Mouse (Mus musculus) megakaryocyte progenitor cell, adult 5-6 weeks (primary cell): ENCODE data around the gene Fam120a. TPM values are rescaled to one million over a fixed set of nuclear protein-coding genes. Genes with fewer than 3 reads are reported as not detected.

ENCODE experiments used
- ATAC-seq: replicated peaks from 2 replicates; pipeline ENCODE4 v1.8.0; 2016; ENCODE audit warnings: mild to moderate bottlenecking, moderate TSS enrichment, inconsistent platforms; ENCODE audit not compliant: poor library complexity
- total RNA-seq, 2 experiments: library from RNA; stranded (forward) in 1 of 2; stranded (reverse) in 1 of 2; fragments of 157-497, 149-512 nt in 1 of 2; fragments of 200-1000 nt in 1 of 2; gene quantifications; 2 replicates each; pipeline versions ENCODE4 v1.2.3 to v1.2.4; 2015 to 2017

The Fam120a gene
- total RNA-seq, 2 experiments from 2014 or later: 118 to 211 TPM

DNA sequence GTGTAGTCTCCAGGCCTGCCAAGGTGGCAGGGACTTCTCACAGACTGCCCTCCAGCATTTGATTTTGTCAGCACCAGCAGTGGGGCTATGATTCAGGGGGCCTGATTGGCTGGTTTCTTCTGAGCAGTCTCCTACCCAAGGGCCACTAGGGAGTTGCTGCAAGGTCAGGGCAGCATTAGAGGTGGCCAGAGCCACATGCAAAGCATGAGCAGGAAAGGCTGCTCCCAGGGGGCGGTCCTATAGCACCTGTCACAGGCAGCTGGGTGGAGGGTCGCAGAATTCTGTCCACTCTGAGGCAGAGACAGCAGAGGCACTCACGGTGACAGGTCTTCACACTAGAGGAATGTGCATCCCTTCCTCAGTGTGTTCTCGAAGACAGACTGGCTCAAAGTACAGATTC lies 109.0 kb downstream of the Fam120a start:
- ATAC-seq: no peak

GRCm38 (mm10) chr13:48858054-48858453 lies 109.8 kb downstream of the Fam120a start:
- no peak for ATAC-seq

DNA sequence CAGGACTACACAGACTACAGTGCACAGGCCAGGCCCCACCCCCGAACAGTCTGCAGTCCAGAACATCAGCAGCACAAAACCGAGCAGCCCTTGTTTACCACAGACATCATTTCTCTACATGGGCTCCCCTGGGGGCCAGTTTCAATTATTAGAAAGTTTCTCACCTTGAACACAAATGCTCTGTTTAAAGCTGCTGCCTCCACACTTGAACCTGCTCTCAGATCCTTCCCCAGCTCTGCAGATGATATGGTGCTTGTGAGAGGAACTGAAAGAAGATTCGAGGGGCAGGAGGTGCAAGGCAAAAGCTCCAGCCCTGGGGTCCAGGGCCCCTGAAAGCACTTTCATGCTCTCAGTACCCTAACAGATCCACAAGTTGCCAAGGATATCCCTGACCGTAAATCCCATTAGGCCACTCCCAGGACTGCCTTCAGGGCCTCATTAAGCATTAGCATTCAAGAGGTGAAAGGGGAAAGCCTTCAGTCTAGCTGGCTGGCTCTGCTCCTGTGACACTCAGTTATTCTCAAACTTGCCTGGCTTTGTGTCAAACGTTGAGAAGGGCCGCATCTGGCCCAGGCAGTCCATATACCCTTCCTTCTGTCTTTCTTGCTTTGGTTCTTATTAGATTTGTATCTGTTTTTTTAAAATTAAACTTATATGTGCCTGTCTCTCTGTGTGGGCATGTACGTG lies 110.4 kb downstream of the Fam120a start:
- no peak for ATAC-seq

DNA sequence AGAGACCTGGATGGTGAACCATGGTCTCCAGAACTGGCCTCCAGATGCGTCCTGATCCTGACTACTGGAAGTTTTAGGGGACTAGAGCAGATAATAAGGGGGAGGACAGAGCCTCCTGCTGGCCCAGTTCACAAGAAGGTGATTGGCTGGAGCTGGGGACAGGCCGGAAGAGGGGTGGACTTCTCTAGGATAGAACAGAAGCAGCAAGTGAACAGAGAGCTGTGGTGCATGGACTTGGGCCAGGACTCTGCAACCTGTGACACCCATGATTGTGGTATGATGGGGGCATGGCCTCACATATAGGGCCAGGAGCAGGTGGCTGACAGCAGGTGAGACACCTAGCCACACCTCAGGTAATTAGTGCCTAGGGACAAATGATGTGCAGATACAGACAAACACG lies 113.9 kb downstream of the Fam120a start:
- ATAC-seq: 0 out of 2 replicates have a peak, but pooled peaks have one; percentile 12

GRCm38 (mm10) chr13:48853475-48853874 lies 114.3 kb downstream of the Fam120a start:
- peak; percentile 71 for ATAC-seq

DNA sequence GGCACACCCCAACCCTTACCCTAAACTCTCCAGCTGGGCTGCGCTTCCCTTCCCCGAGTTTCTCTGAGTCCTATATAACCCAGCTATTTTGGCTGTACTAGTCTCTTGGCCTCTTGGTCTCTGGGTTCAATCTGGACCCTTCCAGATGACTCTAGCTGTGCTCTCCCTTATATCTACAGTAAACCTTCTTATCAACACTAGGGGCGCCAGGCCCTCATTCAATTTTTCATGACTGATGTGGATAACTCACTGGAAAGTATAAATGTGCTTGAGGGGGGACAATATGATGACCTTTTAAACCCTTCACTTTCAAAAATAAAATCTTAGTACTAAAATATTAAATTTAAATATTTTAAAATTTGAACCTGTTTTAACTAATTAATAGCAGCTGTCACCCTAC lies 115.0 kb downstream of the Fam120a start:
- ATAC-seq: peak; percentile 60

- no peak for ATAC-seq
These were observed 116.1 kb downstream of the Fam120a start for GRCm38 (mm10) chr13:48851719-48852118.

- ATAC-seq: no peak
These were observed 117.0 kb downstream of the Fam120a start for GRCm38 (mm10) chr13:48850771-48851170.

DNA sequence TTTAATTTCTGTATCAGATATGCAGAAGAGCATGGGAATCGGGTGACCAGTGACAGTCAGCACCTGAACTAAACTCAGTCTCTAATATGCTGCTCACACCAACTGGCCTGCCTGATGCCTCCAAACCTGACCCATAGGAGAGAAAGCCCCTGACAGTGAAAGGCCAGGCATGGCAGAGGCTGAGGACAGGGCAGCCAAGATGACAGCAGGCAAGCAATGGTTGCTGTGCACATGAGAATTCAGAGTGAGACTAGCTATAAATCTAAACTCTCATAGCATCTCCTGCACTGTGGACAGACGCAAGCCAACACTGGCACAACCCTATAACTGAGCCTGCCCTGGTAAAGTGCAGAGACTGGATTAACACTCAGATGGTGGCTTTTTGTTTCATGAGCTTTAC lies 117.5 kb downstream of the Fam120a start:
- no peak for ATAC-seq

DNA sequence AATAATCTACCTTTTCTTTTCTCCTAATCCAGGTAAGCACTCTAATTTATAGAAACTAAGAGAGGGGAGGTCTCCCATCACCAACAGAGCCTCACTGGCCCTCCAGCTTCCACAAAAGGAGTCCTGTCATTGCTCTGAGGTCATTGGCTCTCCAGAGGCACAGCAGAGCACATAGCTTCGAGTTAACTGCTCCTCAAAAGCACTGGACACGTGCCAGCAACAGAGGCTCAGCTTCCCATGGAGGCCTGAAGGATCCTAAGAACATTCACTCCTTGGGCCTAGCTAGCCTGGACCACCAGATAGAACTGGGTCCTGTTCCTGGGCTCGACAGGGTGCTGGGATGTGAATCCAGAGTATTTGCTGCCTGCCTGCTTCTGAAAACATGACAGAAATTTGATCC lies 118.7 kb downstream of the Fam120a start:
- ATAC-seq: no peak

GRCm38 (mm10) chr13:48845308-48845707 lies 122.5 kb downstream of the Fam120a start:
- peak; percentile 77 for ATAC-seq

DNA sequence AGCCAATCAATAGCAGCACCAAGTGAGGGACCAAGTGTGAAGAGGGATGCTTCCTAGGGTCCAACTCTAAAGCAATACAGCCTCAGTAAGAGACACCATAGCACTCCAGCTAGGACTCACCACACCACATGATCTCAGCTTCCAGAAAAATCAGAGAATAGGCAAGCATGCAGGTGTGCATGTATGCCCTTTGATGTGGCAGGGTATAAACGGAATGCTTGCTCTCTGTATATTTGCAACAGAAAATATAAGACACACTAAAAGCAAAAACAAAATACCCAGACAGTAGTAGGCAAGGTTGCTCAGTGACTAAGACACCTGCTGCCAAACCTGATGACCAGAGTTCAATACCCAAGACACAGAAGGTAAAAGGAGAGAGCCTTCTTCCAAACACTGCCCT lies 124.3 kb downstream of the Fam120a start:
- no peak for ATAC-seq

DNA sequence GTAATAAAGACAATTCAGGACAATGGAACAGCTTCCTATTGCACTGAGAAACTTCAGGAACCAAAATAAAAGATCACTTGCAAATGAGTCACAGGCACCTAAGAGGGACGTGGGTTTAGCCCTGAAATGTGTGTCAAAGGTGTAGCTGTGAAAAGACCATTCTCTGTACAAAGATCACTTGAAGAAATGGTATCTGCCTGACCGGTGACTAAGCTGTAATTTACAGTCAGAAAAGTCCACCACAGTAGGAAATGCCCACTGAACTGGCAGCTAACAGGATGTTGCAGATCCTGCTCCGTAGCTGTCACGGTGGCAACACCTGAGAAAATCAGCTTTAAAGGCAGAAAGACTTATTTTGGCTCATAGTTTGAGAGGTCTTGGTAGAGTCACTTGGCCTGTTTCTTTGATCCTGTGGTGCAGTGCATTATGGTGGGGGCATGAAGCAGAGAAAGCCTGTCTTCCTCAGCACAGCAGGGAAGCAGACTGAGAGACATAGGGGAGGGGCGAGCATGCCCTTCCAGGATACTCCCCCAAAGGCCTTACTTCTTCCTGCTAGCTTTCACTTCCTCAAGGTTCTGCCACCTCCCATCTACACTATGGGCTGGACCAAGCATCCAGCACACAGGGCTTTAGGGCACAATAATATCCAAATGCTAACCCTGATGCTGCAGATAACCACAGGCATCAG lies 125.8 kb downstream of the Fam120a start:
- ATAC-seq: peak; percentile 89

- ATAC-seq: peak; percentile 36; the same call in 1 of the 2 replicates
These were observed 129.5 kb downstream of the Fam120a start for GRCm38 (mm10) chr13:48838284-48838683.

- no peak for ATAC-seq
These were observed 130.3 kb downstream of the Fam120a start for GRCm38 (mm10) chr13:48837537-48837936.

- no peak for ATAC-seq
These were observed 137.1 kb downstream of the Fam120a start for GRCm38 (mm10) chr13:48830528-48831250.

DNA sequence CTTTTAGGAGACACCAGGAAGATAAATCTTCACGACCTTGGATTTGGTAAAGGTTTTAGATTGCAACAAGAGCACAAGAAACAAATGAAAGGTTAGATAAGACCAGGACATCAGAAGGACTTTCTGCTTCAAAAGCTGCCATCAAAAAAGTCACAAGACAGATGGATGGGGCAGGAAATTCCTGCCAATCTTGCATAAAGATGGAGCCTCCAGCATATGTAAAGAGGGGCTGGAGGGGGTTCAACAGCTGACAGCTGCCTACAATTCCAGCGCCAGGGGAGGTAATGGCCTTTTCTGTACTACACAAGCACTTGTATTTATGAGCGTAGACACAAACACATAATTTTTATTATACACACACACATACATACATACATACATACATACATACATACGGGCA lies 138.0 kb downstream of the Fam120a start:
- ATAC-seq: no peak

Other genes with a start within 250 kb of the Fam120a start
- 21.6 and 22.1 TPM in 2 replicates for gene Phf2, start 96.9 kb downstream of the Fam120a start, total RNA-seq (2015)
- 7.5 and 9.1 TPM in 2 replicates for gene Phf2, start 96.9 kb downstream of the Fam120a start, total RNA-seq (2017)
- not detected in 2 replicates for gene Wnk2, start 180.0 kb upstream of the Fam120a start, total RNA-seq (2015)
- 0.03 TPM in 1 of 2 replicates, not detected in the other for gene Wnk2, start 180.0 kb upstream of the Fam120a start, total RNA-seq (2017)
- 68.2 and 69.6 TPM in 2 replicates for gene Ninj1, start 219.5 kb upstream of the Fam120a start, total RNA-seq (2015)
- 38.4 and 38.8 TPM in 2 replicates for gene Ninj1, start 219.5 kb upstream of the Fam120a start, total RNA-seq (2017)
- 20.1 and 27.1 TPM in 2 replicates for gene Card19, start 248.0 kb upstream of the Fam120a start, total RNA-seq (2015)
- 22.1 and 30.2 TPM in 2 replicates for gene Card19, start 248.0 kb upstream of the Fam120a start, total RNA-seq (2017)